Mouse (Mus musculus) kidney, postnatal 36 days (tissue): Measurements from ENCODE around the gene Styxl1.

Source experiments
- DNase-seq, 2 experiments: peaks; one replicate each; pipeline ENCODE4 v3.0.0; 2021 to 2022; ENCODE audit warnings: mixed read lengths in 2 of 2

The Styxl1 gene

GRCm38 (mm10) chr5:135777796-135778470, at the start of gene Styxl1:
Styxl1 (minus strand) TSS chr5:135778385.
- peak in 1 of 2 experiments; percentile 49 for DNase-seq

GRCm38 (mm10) chr5:135826225-135826624, 48.0 kb upstream of the Styxl1 start:
- no peak for DNase-seq

- DNase-seq, result no peak
These were observed 46.3 kb upstream of the Styxl1 start for GRCm38 (mm10) chr5:135824517-135824916.

- no peak for DNase-seq
These were observed 44.2 kb upstream of the Styxl1 start for GRCm38 (mm10) chr5:135822316-135822944.

GRCm38 (mm10) chr5:135818491-135818890, 40.3 kb upstream of the Styxl1 start:
- no peak for DNase-seq

GRCm38 (mm10) chr5:135812991-135813390, 34.8 kb upstream of the Styxl1 start:
- no peak for DNase-seq

GRCm38 (mm10) chr5:135807263-135807637, 29.1 kb upstream of the Styxl1 start:
- no peak for DNase-seq

GRCm38 (mm10) chr5:135806555-135807262, 28.5 kb upstream of the Styxl1 start, which contains the start of gene Srrm3:
Srrm3 (plus strand) TSS chr5:135806890.
- peak; percentile 87 to 95 for DNase-seq

GRCm38 (mm10) chr5:135804735-135805134, 26.6 kb upstream of the Styxl1 start:
- no peak for DNase-seq

GRCm38 (mm10) chr5:135803676-135804075, 25.5 kb upstream of the Styxl1 start:
- DNase-seq, result no peak

GRCm38 (mm10) chr5:135803135-135803534, 24.9 kb upstream of the Styxl1 start:
- peak in 1 of 2 experiments; percentile 15 for DNase-seq

- DNase-seq, result no peak
These were observed 24.5 kb upstream of the Styxl1 start for GRCm38 (mm10) chr5:135802641-135803040.

GRCm38 (mm10) chr5:135800927-135801326, 22.7 kb upstream of the Styxl1 start:
- no peak for DNase-seq

GRCm38 (mm10) chr5:135799746-135800145, 21.6 kb upstream of the Styxl1 start:
- DNase-seq, result peak in 1 of 2 experiments; percentile 25

- DNase-seq, result no peak
These were observed 16.6 kb upstream of the Styxl1 start for GRCm38 (mm10) chr5:135794859-135795181.

GRCm38 (mm10) chr5:135793996-135794858, 16.0 kb upstream of the Styxl1 start:
- DNase-seq, result peak; percentile 83 to 92

GRCm38 (mm10) chr5:135782901-135783300, 4.7 kb upstream of the Styxl1 start:
- DNase-seq, result peak in 1 of 2 experiments; percentile 23

GRCm38 (mm10) chr5:135780331-135780730, 2.1 kb upstream of the Styxl1 start:
- no peak for DNase-seq

GRCm38 (mm10) chr5:135778471-135779445, 573 bp upstream of the Styxl1 start, which contains the start of gene Mdh2:
Mdh2 (plus strand) TSS chr5:135778480.
- DNase-seq, result peak; percentile 100

- DNase-seq, result peak; percentile 59 to 65
These were observed 1.6 kb downstream of the Styxl1 start for GRCm38 (mm10) chr5:135776546-135776945.

- DNase-seq, result no peak
These were observed 5.7 kb downstream of the Styxl1 start for GRCm38 (mm10) chr5:135772519-135772918.
